Mouse (Mus musculus) midbrain, postnatal 0 days (tissue): ENCODE data around the gene Ubap1. TPM values are rescaled to one million over a fixed set of nuclear protein-coding genes. Genes with fewer than 3 reads are reported as not detected.

Experiments
- ATAC-seq: fragments of 200-750 bp; cut with Nextera tagmentation; 2 replicates; pipeline ENCODE4 v1.8.0; 2017; ENCODE audit warnings: moderate number of reproducible peaks, mild to moderate bottlenecking, moderate TSS enrichment, moderate library complexity; ENCODE audit not compliant: low FRiP score
- DNase-seq: peaks from one replicate; pipeline ENCODE4 v3.0.0-alpha.2; 2015; ENCODE audit warnings: low spot score
- H3K27ac ChIP-seq: fragments of 300-500 bp; sonication (generic); 2 replicates; pipeline ENCODE4 v1.5.1; 2014; ENCODE audit warnings: low read depth, mild to moderate bottlenecking, low read length, mixed read lengths
- H3K27me3 ChIP-seq: fragments of 300-500 bp; sonication (generic); 2 replicates; pipeline ENCODE4 v1.6.1; 2014; ENCODE audit warnings: low read length, control low read depth, mixed read lengths; ENCODE audit not compliant: insufficient read depth
- H3K36me3 ChIP-seq: fragments of 300-500 bp; sonication (generic); 2 replicates; pipeline ENCODE4 v1.6.1; 2014; ENCODE audit warnings: low read length, control low read depth, mixed read lengths; ENCODE audit not compliant: insufficient read depth
- H3K4me1 ChIP-seq: fragments of 300-500 bp; sonication (generic); 2 replicates; pipeline ENCODE4 v1.6.1; 2014; ENCODE audit warnings: mild to moderate bottlenecking, control low read depth, antibody characterized with exemption, low read length, mixed read lengths; ENCODE audit not compliant: insufficient read depth
- H3K4me2 ChIP-seq: fragments of 300-500 bp; sonication (generic); 2 replicates; pipeline ENCODE4 v1.6.1; 2014; ENCODE audit warnings: low read depth, mild to moderate bottlenecking, low read length, mixed read lengths; ENCODE audit not compliant: poor library complexity, severe bottlenecking
- H3K4me3 ChIP-seq: fragments of 300-500 bp; sonication (generic); 2 replicates; pipeline ENCODE4 v1.5.1; 2014; ENCODE audit warnings: low read depth, mild to moderate bottlenecking, low read length, moderate library complexity
- H3K9ac ChIP-seq: fragments of 300-500 bp; sonication (generic); replicated peaks from 2 replicates; pipeline ENCODE4 v1.6.1; 2014; ENCODE audit warnings: mild to moderate bottlenecking, low read length, moderate library complexity, mixed read lengths; ENCODE audit not compliant: poor library complexity, severe bottlenecking
- H3K9me3 ChIP-seq: fragments of 300-500 bp; sonication (generic); 2 replicates; pipeline ENCODE4 v1.6.1; 2016; ENCODE audit warnings: low read length, control low read depth
- CTCF ChIP-seq: IDR thresholded peaks from 2 replicates; pipeline ENCODE4 v1.5.1; 2016; ENCODE audit warnings: antibody characterized with exemption, mild to moderate bottlenecking
- WGBS: fragments of 180-500 bp; shearing (Covaris S2); extraction: QIAGEN DNeasy Blood & Tissue Kit; methylation state at CpG from one replicate; pipeline ENCODE4 v1.1.7; 2014; 5-methylcytosine and 5-hydroxymethylcytosine counted together
- polyA plus RNA-seq: library from polyadenylated mRNA; unstranded; fragments of >200 nt; fragmentation: Nextera tagmentation; extraction: Ambion mirVana; gene quantifications from 2 replicates; pipeline ENCODE4 v1.2.1, GENCODE M21; 2015
- total RNA-seq: library from RNA; depleted of rRNA; stranded (reverse); fragments of >200 nt; gene quantifications from 2 replicates; pipeline ENCODE4 v1.2.3, GENCODE M21; 2014

Ubap1 gene
- total and polyA plus RNA-seq, 2 experiments from 2014 or later, result 35.0 to 58.8 TPM

GRCm38 (mm10) chr4:41386412-41386975, 37.7 kb downstream of the Ubap1 start:
- no peak for DNase-seq
- ATAC-seq, result no peak
- 77% methylated on average over 1 of the region's 1 CpGs for WGBS
- no peak overlapping the region for H3K9ac ChIP-seq
- H3K4me1 ChIP-seq, result no peaks in the 10 kb centered on the region
- H3K4me3 ChIP-seq, result no peak overlapping the region
- H3K36me3 ChIP-seq, result peaks cover 21% of the 10 kb centered on the region
- no peak for TF ChIP-seq CTCF
- no peak overlapping the region; the same call in 1 of the 2 replicates for H3K27ac ChIP-seq
- H3K9me3 ChIP-seq, result no peaks in the 10 kb centered on the region
- H3K27me3 ChIP-seq, result no peaks in the 10 kb centered on the region
- no peak overlapping the region for H3K4me2 ChIP-seq

- 89% methylated on average over 7 of the region's 7 CpGs for whole genome bisulfite sequencing
- H3K36me3 ChIP-seq, result peaks cover 25% of the 10 kb centered on the region
- ATAC-seq, result no peak
Observed at GRCm38 (mm10) chr4:41387755-41388469, 39.1 kb downstream of the Ubap1 start.

GRCm38 (mm10) chr4:41388616-41389015, 39.8 kb downstream of the Ubap1 start:
- ATAC-seq, result no peak
- no peak overlapping the region for H3K9ac ChIP-seq
- H3K9me3 ChIP-seq, result no peaks in the 10 kb centered on the region
- WGBS, result 85% methylated on average over 5 of the region's 5 CpGs
- no peak overlapping the region for H3K27ac ChIP-seq
- TF ChIP-seq CTCF, result no peak
- no peaks in the 10 kb centered on the region for H3K4me1 ChIP-seq
- H3K36me3 ChIP-seq, result peaks cover 23% of the 10 kb centered on the region
- no peak for DNase-seq
- no peak overlapping the region for H3K4me3 ChIP-seq
- no peak overlapping the region for H3K4me2 ChIP-seq
- H3K27me3 ChIP-seq, result no peaks in the 10 kb centered on the region

More at GRCm38 (mm10) chr4:41387755-41388469, 39.1 kb downstream of the Ubap1 start:
- no peak overlapping the region for H3K27ac ChIP-seq
- no peak for TF ChIP-seq CTCF
- H3K4me3 ChIP-seq, result no peak overlapping the region
- no peaks in the 10 kb centered on the region for H3K27me3 ChIP-seq
- DNase-seq, result no peak
- no peak overlapping the region for H3K9ac ChIP-seq
- no peaks in the 10 kb centered on the region for H3K4me1 ChIP-seq
- no peak overlapping the region for H3K4me2 ChIP-seq
- H3K9me3 ChIP-seq, result no peaks in the 10 kb centered on the region

GRCm38 (mm10) chr4:41389240-41389639, 40.4 kb downstream of the Ubap1 start:
- no peak for DNase-seq
- H3K4me3 ChIP-seq, result no peak overlapping the region
- no peak for ATAC-seq
- no peak overlapping the region for H3K27ac ChIP-seq
- H3K9ac ChIP-seq, result no peak overlapping the region
- no peak for TF ChIP-seq CTCF
- no peaks in the 10 kb centered on the region for H3K4me1 ChIP-seq
- WGBS, result 84% methylated on average over 5 of the region's 5 CpGs
- H3K27me3 ChIP-seq, result no peaks in the 10 kb centered on the region
- H3K36me3 ChIP-seq, result peaks cover 26% of the 10 kb centered on the region
- no peaks in the 10 kb centered on the region for H3K9me3 ChIP-seq
- no peak overlapping the region for H3K4me2 ChIP-seq

GRCm38 (mm10) chr4:41390122-41390521, 41.3 kb downstream of the Ubap1 start:
- peak; percentile 87 for DNase-seq
- Histone ChIP-seq H3K27me3 (no peaks in the 10 kb centered on the region), H3K4me3 (no peak overlapping the region), H3K9me3 (no peaks in the 10 kb centered on the region), H3K27ac (no peak overlapping the region), H3K4me2 (no peak overlapping the region), H3K9ac (no peak overlapping the region), H3K36me3 (peaks cover 26% of the 10 kb centered on the region), H3K4me1 (no peaks in the 10 kb centered on the region)
- TF ChIP-seq CTCF, result peak; percentile 95
- ATAC-seq, result peak; percentile 62; the same call in 1 of the 2 replicates
- WGBS, result 19% methylated on average over 3 of the region's 3 CpGs

- ATAC-seq (no peak), DNase-seq (no peak)
- TF ChIP-seq CTCF, result no peak
- Histone ChIP-seq H3K27ac (no peak overlapping the region), H3K9ac (no peak overlapping the region), H3K4me2 (no peak overlapping the region), H3K27me3 (no peaks in the 10 kb centered on the region), H3K4me1 (no peaks in the 10 kb centered on the region), H3K9me3 (no peaks in the 10 kb centered on the region), H3K36me3 (peaks cover 26% of the 10 kb centered on the region), H3K4me3 (no peak overlapping the region)
- WGBS, result 91% methylated on average over 2 of the region's 2 CpGs
Observed at GRCm38 (mm10) chr4:41391015-41391414, 42.2 kb downstream of the Ubap1 start.
